Mouse (Mus musculus): Measurements from ENCODE around the gene Hoxb1.
A peak's percentile ranks its signal among the peaks of the same experiment; 100 is the strongest.

Hoxb1 gene

DNA sequence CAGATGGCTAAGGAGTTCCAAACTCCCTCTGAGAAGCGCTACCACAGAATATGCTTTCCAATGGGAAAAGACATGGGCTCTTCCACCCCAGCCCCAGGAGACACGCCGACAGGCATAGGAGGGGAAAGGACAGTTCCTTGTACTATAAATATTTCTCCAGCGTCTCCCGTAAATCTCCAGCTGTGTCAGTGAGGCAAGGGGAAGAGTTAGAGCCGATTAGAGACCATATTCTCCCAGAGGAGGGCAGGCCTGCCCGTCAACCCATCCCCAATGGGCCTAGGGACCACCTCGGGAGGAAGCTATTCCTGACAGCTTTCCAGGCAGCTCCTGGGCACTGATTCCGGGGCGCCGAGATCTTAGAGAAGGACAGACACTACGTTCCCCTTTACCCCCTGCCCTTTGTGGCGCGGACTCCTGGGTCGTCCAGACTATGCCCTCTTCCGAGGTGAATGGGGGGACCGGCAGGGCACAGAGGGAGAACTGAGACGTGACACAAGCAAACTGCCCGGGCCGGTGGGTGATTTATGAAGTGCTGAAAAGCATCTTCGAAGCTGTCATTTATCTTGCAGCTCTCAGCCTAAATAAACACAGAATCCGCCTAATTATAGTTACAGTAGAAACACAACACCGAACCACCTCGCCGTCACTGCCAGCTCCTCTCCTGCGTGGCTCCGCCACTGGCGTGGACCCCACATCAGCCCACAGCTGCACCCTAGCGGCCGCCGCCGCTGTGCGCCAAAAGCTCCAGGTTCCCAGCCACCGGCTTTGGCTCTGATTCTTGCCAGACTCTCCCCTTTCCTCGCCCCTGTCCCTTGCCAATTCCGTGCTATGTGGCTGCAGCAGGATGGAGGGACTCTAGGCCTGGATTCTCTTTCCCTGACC, 41.9 kb downstream of the Hoxb1 start:
- DNase-seq: peak; percentile 25 to 40

DNA sequence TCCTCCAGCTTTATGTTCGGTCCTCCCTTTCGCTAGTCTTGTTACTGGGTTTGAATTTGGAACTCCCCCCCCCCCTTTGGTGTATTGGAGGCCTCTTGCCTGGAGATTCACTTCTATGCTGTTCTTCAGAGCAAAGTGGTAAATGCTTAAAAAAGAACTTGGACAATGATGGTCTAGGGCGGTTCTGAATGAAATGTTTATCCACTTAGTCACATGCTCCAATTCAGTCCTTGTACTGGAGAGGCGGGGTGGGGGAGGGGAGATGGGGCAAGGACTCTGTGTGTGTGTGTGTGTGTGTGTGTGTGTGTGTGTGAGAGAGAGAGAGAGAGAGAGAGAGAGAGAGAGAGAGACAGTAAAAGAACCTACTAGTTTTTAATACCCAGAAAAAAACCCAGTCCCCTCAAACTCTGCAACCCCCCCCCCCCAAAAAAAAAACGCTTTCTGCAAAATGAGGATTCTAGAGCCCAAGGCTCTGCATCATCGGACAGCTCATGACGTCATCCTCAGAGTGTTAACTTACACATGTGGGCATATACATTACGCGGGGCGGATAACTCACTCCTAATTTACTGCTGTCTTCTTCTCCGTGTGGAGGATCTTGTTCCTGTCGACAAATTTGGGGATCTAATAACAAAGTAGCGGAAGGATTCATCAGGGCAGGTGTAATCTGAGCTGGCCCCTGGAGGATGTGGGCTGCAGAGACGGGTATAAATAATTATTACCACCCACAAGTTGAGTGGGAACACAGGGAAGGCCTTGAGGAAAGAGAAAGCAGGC, 42.9 kb downstream of the Hoxb1 start:
- DNase-seq: no peak

GRCm38 (mm10) chr11:96411019-96411418, 45.5 kb downstream of the Hoxb1 start:
- no peak for DNase-seq

DNA sequence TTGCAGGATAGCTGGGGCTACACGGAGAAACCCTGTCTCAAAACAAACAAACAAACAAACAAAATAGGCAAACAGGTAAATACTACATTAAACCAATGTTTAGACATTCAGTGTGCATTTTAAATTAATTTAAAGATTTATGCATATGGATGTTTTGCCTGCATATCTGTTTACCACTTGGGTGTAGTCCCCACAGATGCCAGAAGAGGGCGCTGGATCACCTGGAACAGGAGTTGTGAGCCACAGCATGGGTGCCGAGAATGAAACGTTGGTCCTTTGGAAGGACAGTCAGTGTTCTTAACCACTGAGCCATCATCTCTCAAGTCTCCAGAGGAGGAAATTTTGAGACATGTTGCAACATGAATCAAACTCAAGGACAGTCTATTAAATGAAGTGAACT, 46.4 kb downstream of the Hoxb1 start:
- no peak for DNase-seq

- no peak for DNase-seq
Observed at GRCm38 (mm10) chr11:96412941-96413491, 47.5 kb downstream of the Hoxb1 start.

DNA sequence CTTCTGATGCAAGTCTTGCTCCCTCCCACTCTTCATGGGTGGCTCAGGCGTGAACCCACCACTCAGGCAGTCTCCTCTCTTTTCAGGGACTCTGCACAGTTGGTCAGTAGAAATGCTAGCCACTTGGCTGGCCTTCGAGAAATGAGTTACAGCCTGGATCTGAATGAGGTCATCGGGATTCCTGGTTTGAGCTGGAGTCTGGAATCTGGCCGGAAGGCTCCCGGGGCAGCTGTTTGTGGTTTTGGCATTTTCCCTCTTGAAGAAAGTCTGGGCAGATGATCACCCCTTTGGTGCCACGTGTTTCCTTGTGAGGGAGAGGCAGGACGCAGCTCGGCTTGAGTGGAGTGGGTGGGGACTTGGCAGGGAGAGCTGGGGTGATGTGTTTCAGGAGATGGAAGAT, 48.0 kb downstream of the Hoxb1 start:
- peak in 1 of 2 experiments; percentile 5 for DNase-seq

DNA sequence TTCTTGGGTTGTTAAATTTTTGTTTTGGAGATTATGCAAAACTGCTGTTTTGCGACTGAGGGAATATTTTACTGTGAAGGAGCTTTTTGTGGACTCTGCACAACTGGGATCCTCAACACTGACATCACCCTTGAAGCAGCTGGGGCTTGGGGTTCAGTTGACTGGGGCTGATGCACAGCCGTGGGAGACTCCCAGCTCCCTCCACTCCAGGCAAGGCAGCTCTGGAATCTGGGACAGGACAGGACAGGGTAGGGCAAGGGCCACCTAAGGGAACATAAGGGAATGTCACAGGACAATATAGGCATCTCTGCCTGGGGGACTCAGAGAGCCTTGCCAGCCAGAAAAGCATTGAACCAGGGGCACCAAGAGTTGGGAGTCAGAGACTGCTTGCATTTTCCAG, 48.5 kb downstream of the Hoxb1 start:
- no peak for DNase-seq

Measured in thymus, adult 18-20 months (tissue).